Mouse (Mus musculus) kidney, embryonic 16.5 days (tissue): ENCODE measurements around the gene Dcaf7. TPM values are rescaled to one million over a fixed set of nuclear protein-coding genes. Genes with fewer than 3 reads are reported as not detected.
A peak's percentile ranks its signal among the peaks of the same experiment; 100 is the strongest.

ENCODE experiments used
- ATAC-seq: fragments of 200-750 bp; cut with Nextera tagmentation; 2 replicates; pipeline ENCODE4 v1.8.0; 2017; ENCODE audit warnings: moderate TSS enrichment; ENCODE audit not compliant: low FRiP score, low TSS enrichment
- H3K27ac ChIP-seq: fragments of 300-500 bp; sonication (generic); 2 replicates; pipeline ENCODE4 v1.5.1; 2014; ENCODE audit warnings: low read length
- H3K27me3 ChIP-seq: fragments of 300-500 bp; sonication (generic); 2 replicates; pipeline ENCODE4 v1.6.1; 2014; ENCODE audit warnings: low read length, control low read depth, mixed read lengths; ENCODE audit not compliant: insufficient read depth
- H3K36me3 ChIP-seq: fragments of 300-500 bp; sonication (generic); 2 replicates; pipeline ENCODE4 v1.6.1; 2014; ENCODE audit warnings: low read length, control low read depth, mixed read lengths; ENCODE audit not compliant: insufficient read depth
- H3K4me1 ChIP-seq: fragments of 300-500 bp; sonication (generic); 2 replicates; pipeline ENCODE4 v1.6.1; 2014; ENCODE audit warnings: low read length, control low read depth, mixed read lengths; ENCODE audit not compliant: insufficient read depth
- H3K4me2 ChIP-seq: fragments of 300-500 bp; sonication (generic); replicated peaks from 2 replicates; pipeline ENCODE4 v1.6.1; 2014; ENCODE audit warnings: low read depth, low read length
- H3K4me3 ChIP-seq: fragments of 300-500 bp; sonication (generic); 2 replicates; pipeline ENCODE4 v1.5.1; 2014; ENCODE audit warnings: mild to moderate bottlenecking, low read length
- H3K9ac ChIP-seq: fragments of 300-500 bp; sonication (generic); replicated peaks from 2 replicates; pipeline ENCODE4 v1.6.1; 2014; ENCODE audit warnings: low read length
- H3K9me3 ChIP-seq: fragments of 300-500 bp; sonication (generic); 2 replicates; pipeline ENCODE4 v1.6.1; 2016; ENCODE audit warnings: low read length, control low read depth
- WGBS: fragments of 180-500 bp; shearing (Covaris S2); extraction: QIAGEN DNeasy Blood & Tissue Kit; methylation state at CpG from one replicate; pipeline ENCODE4 v1.1.7; 2014; 5-methylcytosine and 5-hydroxymethylcytosine counted together
- polyA plus RNA-seq: library from polyadenylated mRNA; unstranded; fragments of >200 nt; fragmentation: Nextera tagmentation; extraction: Ambion mirVana; gene quantifications from 2 replicates; pipeline ENCODE4 v1.2.1, GENCODE M21; 2015

Dcaf7 gene
- polyA plus RNA-seq, 1 experiment from 2014 or later = 73.6 TPM

- H3K9me3 ChIP-seq = no peaks in the 10 kb centered on the region
- H3K36me3 ChIP-seq = no peaks in the 10 kb centered on the region
- H3K27me3 ChIP-seq = no peaks in the 10 kb centered on the region
- H3K4me1 ChIP-seq = peaks cover 16% of the 10 kb centered on the region
- under 1% methylated on average over 69 of the region's 69 CpGs for WGBS
- peak within 1 kb of the TSS; percentile 75 for H3K4me2 ChIP-seq
- peak; percentile 98 for ATAC-seq
- peak within 1 kb of the TSS; percentile 94 for H3K9ac ChIP-seq
- peak within 1 kb of the TSS; percentile 99 for H3K27ac ChIP-seq
- H3K4me3 ChIP-seq = peak within 1 kb of the TSS; percentile 96
These were observed 47.3 kb downstream of the Dcaf7 start, which contains the start of gene Map3k3 for GRCm38 (mm10) chr11:106083708-106084701. Map3k3 (plus strand) TSS chr11:106084613.

- under 1% methylated on average over 46 of the region's 61 CpGs for WGBS
These were observed 48.4 kb downstream of the Dcaf7 start for GRCm38 (mm10) chr11:106084911-106085561.

GRCm38 (mm10) chr11:106098223-106098622 lies 61.6 kb downstream of the Dcaf7 start:
- WGBS = 82% methylated on average over 1 of the region's 1 CpGs
- Histone ChIP-seq H3K4me1 (no peaks in the 10 kb centered on the region), H3K27me3 (no peaks in the 10 kb centered on the region), H3K9ac (no peak overlapping the region), H3K4me3 (no peak overlapping the region), H3K9me3 (no peaks in the 10 kb centered on the region), H3K4me2 (no peak overlapping the region), H3K27ac (peak overlapping the region; percentile 77), H3K36me3 (0 out of 2 replicates have a peak, but pooled peaks cover 10% of the 10 kb centered on the region)
- no peak for ATAC-seq

More at GRCm38 (mm10) chr11:106084911-106085561, 48.4 kb downstream of the Dcaf7 start:
- H3K4me1 ChIP-seq = peaks cover 16% of the 10 kb centered on the region
- no peaks in the 10 kb centered on the region for H3K36me3 ChIP-seq
- peak overlapping the region; percentile 61 for H3K4me2 ChIP-seq
- no peaks in the 10 kb centered on the region for H3K27me3 ChIP-seq
- H3K9me3 ChIP-seq = no peaks in the 10 kb centered on the region
- H3K4me3 ChIP-seq = peak overlapping the region; percentile 96
- peak overlapping the region; percentile 91 for H3K9ac ChIP-seq
- peak overlapping the region; percentile 99 for H3K27ac ChIP-seq
- ATAC-seq = peak; percentile 81

GRCm38 (mm10) chr11:106102866-106103265 lies 66.2 kb downstream of the Dcaf7 start:
- Histone ChIP-seq H3K4me1 (no peaks in the 10 kb centered on the region), H3K36me3 (0 out of 2 replicates have a peak, but pooled peaks cover 10% of the 10 kb centered on the region), H3K9me3 (no peaks in the 10 kb centered on the region), H3K9ac (no peak overlapping the region), H3K4me2 (no peak overlapping the region), H3K27ac (no peak overlapping the region), H3K27me3 (no peaks in the 10 kb centered on the region), H3K4me3 (no peak overlapping the region)
- ATAC-seq = no peak
- 82% methylated on average over 3 of the region's 3 CpGs for WGBS

DNA sequence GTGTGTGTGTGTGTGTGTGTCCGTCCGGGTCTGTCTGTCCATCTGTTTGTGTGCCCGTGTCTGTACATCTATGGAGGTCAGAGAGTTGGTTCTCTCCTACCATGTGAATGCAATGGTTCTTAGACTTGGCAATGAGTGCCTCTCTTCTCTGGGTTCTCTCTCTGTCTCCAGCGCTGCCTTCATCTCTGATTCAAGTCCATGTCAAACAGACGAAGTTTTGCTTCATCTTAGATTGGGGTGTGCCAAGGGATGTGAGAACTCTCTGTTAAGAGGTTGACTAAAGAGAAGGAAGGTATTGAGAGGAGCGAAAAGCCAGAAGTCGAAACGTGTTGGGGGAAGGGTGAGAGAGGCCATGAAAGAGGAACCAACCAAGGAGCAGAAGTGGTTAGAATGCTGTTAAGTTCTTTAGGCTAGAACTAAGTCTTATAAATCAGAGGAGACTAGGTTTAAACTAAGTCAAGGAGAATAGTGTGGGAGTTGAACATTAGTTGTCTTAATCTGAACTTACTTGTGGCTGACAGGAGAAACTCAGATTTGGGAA lies 69.4 kb downstream of the Dcaf7 start:
- Histone ChIP-seq H3K9ac (no peak overlapping the region), H3K4me1 (no peaks in the 10 kb centered on the region), H3K36me3 (0 out of 2 replicates have a peak, but pooled peaks cover 10% of the 10 kb centered on the region), H3K4me3 (no peak overlapping the region), H3K27ac (no peak overlapping the region), H3K9me3 (no peaks in the 10 kb centered on the region), H3K27me3 (no peaks in the 10 kb centered on the region), H3K4me2 (no peak overlapping the region)
- 88% methylated on average over 8 of the region's 8 CpGs for WGBS
- ATAC-seq = no peak

Other genes starting within 250 kb of the Dcaf7 start
- 33.9 and 37.3 TPM in 2 replicates for gene Cyb561, start 83.5 kb upstream of the Dcaf7 start, polyA plus RNA-seq
- 17.5 and 18.6 TPM in 2 replicates for gene Ace, start 68.9 kb upstream of the Dcaf7 start, polyA plus RNA-seq
- not detected in 2 replicates for gene Ace3, start 42.2 kb upstream of the Dcaf7 start, polyA plus RNA-seq
- 0.19 and 0.25 TPM in 2 replicates for gene Kcnh6, start 28.7 kb upstream of the Dcaf7 start, polyA plus RNA-seq
- gene Taco1, start 29.2 kb downstream of the Dcaf7 start, polyA plus RNA-seq = 13.0 and 13.2 TPM in 2 replicates
- 12.7 and 22.6 TPM in 2 replicates for gene Map3k3, start 47.7 kb downstream of the Dcaf7 start, polyA plus RNA-seq
- gene Gm10840, start 124.0 kb downstream of the Dcaf7 start, polyA plus RNA-seq = not detected in 2 replicates
- gene Limd2, start 124.0 kb downstream of the Dcaf7 start, polyA plus RNA-seq = 207 and 214 TPM in 2 replicates
- 32.1 and 33.3 TPM in 2 replicates for gene Strada, start 165.3 kb downstream of the Dcaf7 start, polyA plus RNA-seq
- gene Ccdc47, start 179.5 kb downstream of the Dcaf7 start, polyA plus RNA-seq = 96.0 and 101 TPM in 2 replicates
- gene Ddx42, start 180.1 kb downstream of the Dcaf7 start, polyA plus RNA-seq = 81.5 and 88.1 TPM in 2 replicates
- 60.5 and 60.7 TPM in 2 replicates for gene Ftsj3, start 219.2 kb downstream of the Dcaf7 start, polyA plus RNA-seq
- gene Psmc5, start 219.3 kb downstream of the Dcaf7 start, polyA plus RNA-seq = 312 and 314 TPM in 2 replicates
- gene Smarcd2, start 236.1 kb downstream of the Dcaf7 start, polyA plus RNA-seq = 55.0 and 59.0 TPM in 2 replicates
- 0.81 and 1.0 TPM in 2 replicates for gene Tcam1, start 239.8 kb downstream of the Dcaf7 start, polyA plus RNA-seq